Mouse (Mus musculus) testis, adult 2 months (tissue): ENCODE results near the gene Brwd1. TPM values are rescaled to one million over a fixed set of nuclear protein-coding genes. Genes with fewer than 3 reads are reported as not detected.
"Not testable (repeated sequence)": the region's sequence is repeated elsewhere in the genome, so short reads cannot be mapped to it uniquely, and the experiment has no call there.

Source experiments
- H3K27ac ChIP-seq: fragments of 200-500 bp; 2 replicates; pipeline ENCODE4 v1.5.1; 2012; ENCODE audit warnings: low read depth, low read length; ENCODE audit not compliant: control insufficient read depth, insufficient read depth
- H3K27me3 ChIP-seq: fragments of 200-500 bp; 2 replicates; pipeline ENCODE4 v1.6.1; 2012; ENCODE audit warnings: mild to moderate bottlenecking, low read length, moderate library complexity; ENCODE audit not compliant: control insufficient read depth, insufficient read depth
- H3K36me3 ChIP-seq: fragments of 200-500 bp; 2 replicates; pipeline ENCODE4 v1.6.1; 2012; ENCODE audit warnings: mild to moderate bottlenecking, low read length; ENCODE audit not compliant: control insufficient read depth, insufficient read depth
- H3K4me1 ChIP-seq: fragments of 200-500 bp; 2 replicates; pipeline ENCODE4 v1.6.1; 2012; ENCODE audit warnings: low read length; ENCODE audit not compliant: control insufficient read depth, insufficient read depth
- H3K4me3 ChIP-seq: fragments of 200-500 bp; 2 replicates; pipeline ENCODE4 v1.5.1; 2012; ENCODE audit warnings: low read depth, mild to moderate bottlenecking, low read length, moderate library complexity, mixed read lengths; ENCODE audit not compliant: control insufficient read depth
- CTCF ChIP-seq: fragments of 200-500 bp; IDR thresholded peaks from 2 replicates; pipeline ENCODE4 v1.5.1; 2012; ENCODE audit warnings: low read depth, mild to moderate bottlenecking, inconsistent platforms, low read length, moderate library complexity; ENCODE audit not compliant: control insufficient read depth, insufficient read depth, insufficient replicate concordance
- POLR2A ChIP-seq: fragments of 200-500 bp; IDR thresholded peaks from 2 replicates; pipeline ENCODE4 v1.6.1; 2012; ENCODE audit warnings: low read depth, mild to moderate bottlenecking, inconsistent platforms, low read length, moderate library complexity; ENCODE audit not compliant: control insufficient read depth
- polyA plus RNA-seq: library from polyadenylated mRNA; depleted of rRNA; stranded (reverse); fragments of >200 nt; gene quantifications from 2 replicates; pipeline ENCODE4 v1.2.3, GENCODE M21; 2012

The Brwd1 gene
- polyA plus RNA-seq, 1 experiment: 25.3 TPM

DNA sequence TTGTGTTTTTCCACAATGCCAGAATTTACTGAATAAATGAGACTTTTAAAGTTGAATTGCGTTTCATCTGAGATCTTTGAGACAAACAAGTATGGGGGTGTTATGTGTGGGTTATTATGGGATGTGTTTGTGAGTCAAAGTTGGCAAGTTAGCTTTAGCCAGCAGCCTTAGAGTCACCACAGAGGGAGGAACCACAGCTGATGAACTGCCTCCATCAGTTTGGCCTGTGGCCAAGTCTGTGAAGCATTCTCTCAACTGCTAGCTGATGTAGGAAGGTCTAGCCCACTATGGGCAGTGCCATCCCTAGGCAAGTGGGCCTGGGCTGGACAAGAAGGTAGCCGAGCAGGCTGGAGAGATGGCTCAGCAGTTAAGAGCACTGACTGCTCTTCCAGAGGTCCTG lies 111.5 kb downstream of the Brwd1 start:
- no peaks in the 10 kb centered on the region for H3K27me3 ChIP-seq
- H3K27ac ChIP-seq: no peak overlapping the region
- no peak overlapping the region for H3K4me3 ChIP-seq
- H3K4me1 ChIP-seq: no peaks in the 10 kb centered on the region
- TF ChIP-seq CTCF (no peak), POLR2A (no peak)
- no peaks in the 10 kb centered on the region for H3K36me3 ChIP-seq

DNA sequence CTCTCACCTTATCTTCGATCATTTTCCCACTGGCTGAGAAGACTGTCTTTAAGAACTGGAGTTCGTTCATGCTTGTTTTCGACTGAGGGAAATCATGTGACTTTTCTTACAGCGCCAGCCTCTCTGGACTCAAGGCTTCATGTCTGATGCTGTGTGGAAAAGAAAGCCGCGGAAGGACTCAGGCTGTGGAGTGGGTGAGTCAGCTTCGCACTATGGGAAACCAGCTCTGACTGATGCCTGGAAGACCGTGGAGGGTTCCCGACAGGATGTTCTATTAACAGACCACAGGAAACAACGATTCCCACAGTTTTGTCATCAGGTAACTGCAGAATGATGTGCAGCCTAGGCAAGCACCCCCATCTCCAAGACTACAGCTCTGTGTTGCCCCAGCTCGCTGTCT lies 114.9 kb downstream of the Brwd1 start:
- H3K27me3 ChIP-seq: no peaks in the 10 kb centered on the region
- no peaks in the 10 kb centered on the region for H3K4me1 ChIP-seq
- TF ChIP-seq CTCF (no peak), POLR2A (no peak)
- no peaks in the 10 kb centered on the region for H3K36me3 ChIP-seq
- H3K4me3 ChIP-seq: no peak overlapping the region
- no peak overlapping the region for H3K27ac ChIP-seq

DNA sequence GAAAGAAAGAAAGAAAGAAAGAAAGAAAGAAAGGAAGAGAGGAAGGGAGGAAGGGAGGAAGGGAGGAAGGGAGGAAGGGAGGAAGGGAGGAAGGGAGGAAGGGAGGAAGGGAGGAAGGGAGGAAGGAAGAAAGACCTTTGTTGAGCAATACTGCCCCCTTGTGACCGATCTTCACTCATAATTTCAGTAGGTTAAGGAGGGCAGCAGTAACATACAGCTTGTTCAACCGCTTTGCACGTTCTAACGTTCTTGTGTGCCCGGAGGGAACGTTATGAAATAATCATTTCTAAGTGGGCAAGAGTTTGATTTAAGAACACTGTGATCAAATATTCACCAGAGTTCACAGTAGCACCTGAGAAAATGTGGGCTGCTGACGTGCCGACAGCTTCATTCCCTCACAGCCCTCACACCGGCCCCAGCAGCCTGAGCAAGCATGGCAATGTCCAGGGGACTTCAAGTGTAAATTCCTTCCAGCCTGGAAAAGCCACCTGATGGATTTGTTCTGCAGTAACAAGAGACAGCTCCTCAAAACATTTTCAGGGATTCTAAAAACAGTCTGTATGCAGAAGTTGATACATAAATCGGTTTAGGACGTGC lies 117.8 kb downstream of the Brwd1 start:
- Histone ChIP-seq H3K4me1 (no peaks in the 10 kb centered on the region), H3K4me3 (no peak overlapping the region), H3K27ac (no peak overlapping the region), H3K36me3 (no peaks in the 10 kb centered on the region), H3K27me3 (no peaks in the 10 kb centered on the region)
- TF ChIP-seq CTCF (no peak), POLR2A (no peak)

DNA sequence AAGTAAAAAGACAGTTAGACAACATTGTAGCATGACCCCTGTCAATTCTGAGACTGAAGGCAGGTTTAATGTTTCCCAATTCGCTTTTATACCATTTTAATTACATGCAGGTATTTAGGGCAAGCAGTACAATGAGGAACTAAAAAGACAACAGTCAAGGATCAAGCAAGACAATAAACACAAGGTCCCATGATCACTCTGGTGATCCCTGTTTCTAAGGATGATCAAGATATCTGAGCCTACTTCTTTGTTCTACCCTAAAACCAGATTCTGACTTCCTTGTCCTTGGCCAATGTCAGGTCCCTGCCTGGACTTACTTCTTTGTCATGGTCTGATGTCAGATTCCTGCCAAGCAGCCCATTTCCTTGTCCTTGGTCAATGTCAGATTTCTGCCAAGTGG lies 120.8 kb downstream of the Brwd1 start:
- H3K4me1 ChIP-seq, H3K27me3 ChIP-seq, H3K27ac ChIP-seq, H3K36me3 ChIP-seq, H3K4me3 ChIP-seq: not testable (repeated sequence)

DNA sequence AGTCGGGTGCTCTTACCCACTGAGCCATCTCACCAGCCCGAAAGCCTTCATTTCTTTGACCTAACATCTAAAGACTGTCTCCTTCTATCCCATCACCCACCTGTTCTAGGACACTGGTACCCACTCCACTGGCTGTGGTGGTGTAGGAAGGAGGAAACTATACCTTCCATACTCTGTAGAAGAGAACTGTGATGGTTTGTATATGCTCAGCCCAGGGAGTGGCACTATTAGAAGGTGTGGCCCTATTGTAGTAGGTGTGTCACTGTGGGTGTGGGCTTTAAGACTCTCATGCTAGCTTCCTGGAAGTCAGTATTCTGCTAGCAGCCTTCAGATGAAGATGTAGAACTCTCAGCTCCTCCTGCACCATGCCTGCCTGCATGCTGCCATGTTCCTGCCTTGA lies 121.6 kb downstream of the Brwd1 start:
- not testable (repeated sequence) for H3K27ac ChIP-seq, H3K27me3 ChIP-seq, H3K36me3 ChIP-seq, H3K4me1 ChIP-seq, H3K4me3 ChIP-seq

DNA sequence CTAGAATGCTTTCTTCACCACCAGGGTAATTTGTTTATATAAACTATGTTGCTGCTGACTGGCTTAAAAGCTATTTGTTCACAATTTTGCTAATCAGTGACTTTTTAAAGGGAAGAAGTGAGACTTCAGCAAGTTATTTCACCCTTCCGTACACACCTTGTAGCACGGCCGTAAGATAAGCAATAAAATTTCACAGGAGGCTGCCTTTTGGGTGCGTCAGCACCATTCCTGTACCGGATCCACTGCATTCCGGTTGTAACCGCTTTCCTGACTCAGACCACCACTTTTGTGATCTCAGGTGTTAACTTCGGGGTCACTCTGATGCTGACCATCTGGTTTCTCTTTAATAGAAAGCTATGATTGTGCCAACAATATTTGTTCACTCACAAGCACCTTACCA lies 124.2 kb downstream of the Brwd1 start:
- H3K36me3 ChIP-seq: no peaks in the 10 kb centered on the region
- no peaks in the 10 kb centered on the region for H3K27me3 ChIP-seq
- peaks cover 2% of the 10 kb centered on the region; the same call in 1 of the 2 replicates for H3K4me1 ChIP-seq
- TF ChIP-seq POLR2A: no peak
- TF ChIP-seq CTCF: no peak
- H3K27ac ChIP-seq: no peak overlapping the region
- H3K4me3 ChIP-seq: no peak overlapping the region

DNA sequence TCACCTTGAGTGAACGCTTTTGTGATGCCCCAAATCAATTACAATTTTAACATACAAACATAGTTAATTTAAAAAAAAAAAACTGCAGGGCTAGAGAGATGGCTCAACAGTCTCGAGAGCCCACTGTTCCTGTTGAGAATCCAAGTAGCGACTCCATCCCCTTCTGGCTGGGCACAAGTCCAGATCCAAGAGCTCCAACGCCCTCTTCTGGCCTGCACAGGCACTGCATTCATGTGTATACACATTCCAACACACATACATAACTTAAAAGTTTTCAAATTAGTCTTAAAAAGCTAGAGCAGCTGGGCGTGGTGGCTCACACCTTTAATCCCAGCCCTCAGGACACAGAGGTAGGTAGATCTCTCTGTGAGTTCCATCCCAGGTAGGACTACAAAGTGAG lies 125.7 kb downstream of the Brwd1 start:
- no peak overlapping the region for H3K27ac ChIP-seq
- H3K4me3 ChIP-seq: no peak overlapping the region
- H3K4me1 ChIP-seq: peaks cover 2% of the 10 kb centered on the region; the same call in 1 of the 2 replicates
- no peaks in the 10 kb centered on the region for H3K36me3 ChIP-seq
- H3K27me3 ChIP-seq: no peaks in the 10 kb centered on the region
- TF ChIP-seq CTCF (peak; percentile 48; the same call in 1 of the 2 replicates), POLR2A (no peak)

DNA sequence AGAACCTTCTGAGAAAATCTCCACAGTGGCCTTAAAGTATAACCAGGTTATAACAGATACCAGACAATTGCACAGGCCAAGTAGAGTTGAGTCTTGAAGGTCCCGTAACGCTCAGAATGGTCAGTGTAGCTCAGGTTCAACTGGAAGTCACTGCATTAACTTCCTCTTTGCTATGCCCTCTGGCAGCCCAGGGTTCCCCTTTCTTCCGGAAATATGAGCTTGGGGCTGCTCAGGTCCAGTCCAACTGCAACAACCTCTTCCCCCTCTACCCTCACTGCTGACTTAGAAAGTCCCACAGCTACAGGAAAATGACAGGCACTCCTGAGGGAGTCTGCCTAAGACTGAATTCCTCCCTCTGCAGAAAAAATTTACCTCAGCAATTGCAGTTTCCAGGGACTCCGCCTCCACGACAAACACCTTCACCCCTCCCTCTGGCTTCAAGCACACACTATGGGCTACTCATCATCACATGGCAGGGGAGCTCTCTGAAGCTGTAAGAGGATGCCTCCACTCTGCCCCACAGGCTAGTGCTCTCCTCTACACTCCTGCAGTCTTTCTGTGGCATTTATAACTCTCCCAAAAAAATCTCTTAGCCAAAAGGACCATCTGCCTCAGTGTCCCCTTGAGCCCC lies 126.5 kb downstream of the Brwd1 start:
- no peak for TF ChIP-seq POLR2A
- no peak for TF ChIP-seq CTCF
- Histone ChIP-seq H3K36me3 (no peaks in the 10 kb centered on the region), H3K27ac (no peak overlapping the region), H3K4me3 (no peak overlapping the region), H3K27me3 (no peaks in the 10 kb centered on the region), H3K4me1 (peaks cover 2% of the 10 kb centered on the region; the same call in 1 of the 2 replicates)
